Mouse (Mus musculus) neural tube, embryonic 11.5 days (tissue): ENCODE measurements around the gene Hmcn2. TPM values are rescaled to one million over a fixed set of nuclear protein-coding genes. Genes with fewer than 3 reads are reported as not detected.

Experiments
- ATAC-seq: fragments of 200-750 bp; cut with Nextera tagmentation; 2 replicates; pipeline ENCODE4 v1.8.0; 2017; ENCODE audit warnings: moderate number of reproducible peaks, mild to moderate bottlenecking, moderate TSS enrichment, moderate library complexity; ENCODE audit not compliant: insufficient read depth, low FRiP score, low TSS enrichment
- DNase-seq: peaks from one replicate; pipeline ENCODE4 v3.0.0-alpha.2; 2015; ENCODE audit warnings: low spot score
- H3K27ac ChIP-seq: fragments of 300-500 bp; sonication (generic); 2 replicates; pipeline ENCODE4 v1.5.1; 2014; ENCODE audit warnings: low read depth, mild to moderate bottlenecking, low read length
- H3K27me3 ChIP-seq: fragments of 300-500 bp; sonication (generic); 2 replicates; pipeline ENCODE4 v1.6.1; 2014; ENCODE audit warnings: mild to moderate bottlenecking, low read length, mixed read lengths; ENCODE audit not compliant: control insufficient read depth, insufficient read depth
- H3K36me3 ChIP-seq: fragments of 300-500 bp; sonication (generic); 2 replicates; pipeline ENCODE4 v1.6.1; 2014; ENCODE audit warnings: mild to moderate bottlenecking, low read length, moderate library complexity, mixed read lengths; ENCODE audit not compliant: control insufficient read depth, insufficient read depth
- H3K4me1 ChIP-seq: fragments of 300-500 bp; sonication (generic); 2 replicates; pipeline ENCODE4 v1.6.1; 2014; ENCODE audit warnings: low read length, mixed read lengths; ENCODE audit not compliant: control insufficient read depth, insufficient read depth
- H3K4me2 ChIP-seq: fragments of 300-500 bp; sonication (generic); 2 replicates; pipeline ENCODE4 v1.6.1; 2014; ENCODE audit warnings: low read depth, mild to moderate bottlenecking, moderate library complexity
- H3K4me3 ChIP-seq: fragments of 300-500 bp; sonication (generic); 2 replicates; pipeline ENCODE4 v1.5.1; 2014; ENCODE audit warnings: low read depth, low read length
- H3K9ac ChIP-seq: fragments of 300-500 bp; sonication (generic); 2 replicates; pipeline ENCODE4 v1.6.1; 2014; ENCODE audit warnings: mild to moderate bottlenecking, low read length
- H3K9me3 ChIP-seq: fragments of 300-500 bp; sonication (generic); 2 replicates; pipeline ENCODE4 v1.6.1; 2016; ENCODE audit warnings: low read length; ENCODE audit not compliant: control insufficient read depth
- WGBS: fragments of 180-500 bp; shearing (Covaris S2); extraction: QIAGEN DNeasy Blood & Tissue Kit; methylation state at CpG from one replicate; pipeline ENCODE4 v1.1.7; 2014; 5-methylcytosine and 5-hydroxymethylcytosine counted together
- polyA plus RNA-seq: library from polyadenylated mRNA; unstranded; fragments of >200 nt; fragmentation: Nextera tagmentation; extraction: Ambion mirVana; gene quantifications from 2 replicates; pipeline ENCODE4 v1.2.1, GENCODE M21; 2014

Gene Hmcn2
- polyA plus RNA-seq, 1 experiment from 2014 or later: 0.17 TPM

- Histone ChIP-seq H3K9ac (no peak overlapping the region), H3K27ac (no peak overlapping the region), H3K36me3 (no peaks in the 10 kb centered on the region), H3K27me3 (no peaks in the 10 kb centered on the region), H3K4me3 (no peak overlapping the region), H3K4me2 (no peak overlapping the region), H3K9me3 (no peaks in the 10 kb centered on the region), H3K4me1 (no peaks in the 10 kb centered on the region)
- DNase-seq: no peak
- ATAC-seq: no peak
- WGBS: 61% methylated on average over 14 of the region's 14 CpGs
Measured at GRCm38 (mm10) chr2:31437480-31438245, 123.4 kb downstream of the Hmcn2 start.

DNA sequence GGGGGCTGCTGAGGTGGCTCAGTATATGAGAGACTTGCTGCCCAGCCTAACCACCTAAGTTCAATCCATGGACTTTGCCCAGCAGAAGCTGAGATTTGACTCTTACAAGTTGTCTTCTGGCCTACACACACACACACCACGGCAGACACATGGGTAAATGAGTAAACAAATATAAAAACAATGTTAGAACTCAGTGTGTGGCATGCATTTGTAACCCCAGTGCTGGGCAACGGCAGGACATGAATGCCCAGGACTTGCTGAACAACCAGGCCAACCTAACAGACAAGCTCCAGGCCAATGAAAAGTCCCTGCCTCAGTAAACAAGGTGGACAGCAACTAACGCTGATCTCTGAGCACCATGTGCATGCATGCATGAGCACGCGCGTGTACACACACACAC lies 125.4 kb downstream of the Hmcn2 start:
- no peak for DNase-seq
- no peaks in the 10 kb centered on the region for H3K36me3 ChIP-seq
- no peak for ATAC-seq

DNA sequence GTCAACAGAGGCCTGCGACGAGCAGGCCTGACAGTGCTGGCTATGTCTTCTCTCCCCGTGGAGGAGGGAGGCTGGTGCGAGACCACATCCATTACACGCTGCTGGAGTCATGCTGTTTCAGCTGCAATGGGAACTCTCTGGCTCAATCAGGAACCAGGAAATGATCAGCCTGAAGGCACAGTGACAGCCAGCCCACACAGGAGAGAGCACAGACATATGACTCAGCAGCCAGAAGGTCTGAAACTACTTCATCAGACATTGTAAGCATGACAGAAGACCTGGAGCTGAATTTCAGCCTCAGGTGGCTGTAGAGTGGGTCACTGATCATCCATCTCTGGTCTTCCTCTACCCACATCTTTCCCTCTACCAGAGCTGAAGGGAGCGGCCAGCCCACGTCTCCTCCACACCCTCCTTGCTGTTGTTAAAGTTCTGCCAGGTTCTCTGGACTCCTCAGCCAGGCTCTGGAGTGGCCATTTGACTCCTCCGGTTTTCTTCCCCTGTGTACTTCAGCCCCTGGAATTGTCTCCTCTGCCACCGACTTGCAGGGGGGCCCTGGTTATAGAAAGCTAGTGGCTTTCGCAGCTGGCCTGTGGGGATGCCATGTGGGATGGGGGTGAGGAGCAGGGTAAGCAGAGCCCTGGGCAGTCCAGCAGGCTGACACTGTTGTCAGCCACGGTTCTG lies 128.4 kb downstream of the Hmcn2 start:
- H3K4me3 ChIP-seq: no peak overlapping the region
- no peaks in the 10 kb centered on the region for H3K27me3 ChIP-seq
- no peak overlapping the region for H3K4me2 ChIP-seq
- WGBS: 56% methylated on average over 11 of the region's 11 CpGs
- H3K36me3 ChIP-seq: no peaks in the 10 kb centered on the region
- H3K9me3 ChIP-seq: no peaks in the 10 kb centered on the region
- H3K4me1 ChIP-seq: no peaks in the 10 kb centered on the region
- ATAC-seq (no peak), DNase-seq (no peak)
- no peak overlapping the region for H3K9ac ChIP-seq
- H3K27ac ChIP-seq: no peak overlapping the region

More for the DNA sequence above, 125.4 kb downstream of the Hmcn2 start:
- Histone ChIP-seq H3K9me3 (no peaks in the 10 kb centered on the region), H3K4me3 (no peak overlapping the region), H3K4me2 (no peak overlapping the region), H3K4me1 (no peaks in the 10 kb centered on the region), H3K27ac (no peak overlapping the region), H3K27me3 (no peaks in the 10 kb centered on the region), H3K9ac (no peak overlapping the region)
- 86% methylated on average over 6 of the region's 6 CpGs for WGBS

- Histone ChIP-seq H3K9me3 (no peaks in the 10 kb centered on the region), H3K36me3 (no peaks in the 10 kb centered on the region), H3K27ac (no peak overlapping the region), H3K9ac (no peak overlapping the region), H3K4me3 (no peak overlapping the region), H3K27me3 (no peaks in the 10 kb centered on the region), H3K4me2 (no peak overlapping the region), H3K4me1 (peaks cover 13% of the 10 kb centered on the region)
- WGBS: 75% methylated on average over 4 of the region's 4 CpGs
- ATAC-seq (no peak), DNase-seq (no peak)
Measured at GRCm38 (mm10) chr2:31446036-31446435, 131.8 kb downstream of the Hmcn2 start.

DNA sequence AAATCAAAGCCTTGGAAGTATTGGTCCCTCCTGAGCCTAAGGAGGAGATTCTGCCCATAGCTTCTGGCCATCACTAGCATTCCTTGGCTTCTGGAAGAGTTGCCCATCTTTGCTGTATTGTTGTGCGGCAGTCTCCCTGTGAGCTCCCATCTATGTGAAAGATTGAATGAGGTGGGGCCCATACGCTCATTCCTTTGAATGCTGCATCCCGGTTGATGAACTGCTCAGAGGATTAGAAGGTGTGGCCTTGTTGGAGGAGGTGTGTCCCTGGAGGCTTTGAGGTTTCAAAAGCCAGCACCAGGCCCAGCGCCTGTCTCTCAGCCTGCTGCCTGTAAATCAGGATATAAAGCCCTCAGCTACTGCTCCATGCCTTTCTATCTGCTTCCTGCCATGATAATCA lies 132.2 kb downstream of the Hmcn2 start:
- 57% methylated on average over 4 of the region's 4 CpGs for WGBS
- no peaks in the 10 kb centered on the region for H3K27me3 ChIP-seq
- no peaks in the 10 kb centered on the region for H3K36me3 ChIP-seq
- no peak overlapping the region for H3K27ac ChIP-seq
- DNase-seq: no peak
- no peak overlapping the region for H3K9ac ChIP-seq
- no peaks in the 10 kb centered on the region for H3K9me3 ChIP-seq
- no peak overlapping the region for H3K4me2 ChIP-seq
- H3K4me3 ChIP-seq: no peak overlapping the region
- ATAC-seq: no peak
- peaks cover 13% of the 10 kb centered on the region for H3K4me1 ChIP-seq

DNA sequence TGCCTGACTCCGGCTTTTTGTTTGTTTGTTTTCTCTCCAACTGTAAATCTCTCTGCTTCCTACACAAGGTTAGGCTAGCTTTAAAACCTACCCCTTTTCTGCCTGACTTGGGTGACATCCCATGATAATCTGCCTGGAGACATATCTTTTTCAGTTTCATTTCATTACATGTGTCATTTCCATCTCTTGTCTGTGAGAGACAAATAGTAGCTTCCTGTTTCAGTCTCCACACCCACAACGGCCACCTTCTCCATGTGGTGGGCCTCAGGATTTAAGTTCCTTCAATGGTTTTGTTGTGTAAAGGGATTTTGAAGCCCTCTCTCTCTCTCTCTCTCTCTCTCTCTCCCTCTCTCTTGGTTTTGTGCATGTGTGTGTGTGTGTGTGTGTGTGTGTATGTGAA lies 133.3 kb downstream of the Hmcn2 start:
- H3K9me3 ChIP-seq: no peaks in the 10 kb centered on the region
- H3K27ac ChIP-seq: no peak overlapping the region
- H3K9ac ChIP-seq: no peak overlapping the region
- no peaks in the 10 kb centered on the region for H3K27me3 ChIP-seq
- DNase-seq (no peak), ATAC-seq (no peak)
- 87% methylated on average over 2 of the region's 2 CpGs for WGBS
- no peak overlapping the region for H3K4me2 ChIP-seq
- H3K4me1 ChIP-seq: peaks cover 13% of the 10 kb centered on the region
- no peaks in the 10 kb centered on the region for H3K36me3 ChIP-seq
- no peak overlapping the region for H3K4me3 ChIP-seq

DNA sequence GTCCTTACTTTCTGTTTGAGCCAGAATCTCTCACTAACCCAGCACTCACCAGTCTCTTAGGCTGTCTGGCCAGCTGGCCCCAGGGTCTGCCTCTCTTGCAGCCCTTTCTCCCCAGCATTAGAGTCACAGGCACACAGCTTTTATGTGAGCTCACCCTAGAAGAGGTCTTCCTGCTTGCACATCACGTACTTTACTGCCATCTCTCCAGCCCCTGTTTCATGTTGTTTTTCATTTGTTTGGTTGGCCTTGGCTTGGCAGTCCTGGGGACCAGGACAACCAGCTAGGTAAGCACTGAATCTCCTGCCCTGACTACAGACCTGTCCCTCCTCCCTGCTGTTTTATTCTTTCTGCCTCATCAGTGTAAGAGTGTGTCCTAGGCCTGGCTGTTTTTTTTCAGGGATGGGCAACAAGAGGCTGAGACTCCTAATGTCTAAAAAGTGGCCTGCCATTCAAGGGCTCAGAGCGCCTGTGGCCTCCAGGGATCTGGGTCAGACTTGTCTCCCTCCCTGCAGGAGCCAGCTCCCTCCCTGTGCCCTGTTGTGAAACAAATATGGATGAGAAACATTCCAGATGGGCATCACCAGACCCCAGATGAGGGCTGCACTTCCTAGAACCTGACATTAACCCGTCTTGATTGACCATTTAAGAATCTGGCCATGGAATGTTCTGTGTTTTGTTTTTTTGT lies 134.7 kb downstream of the Hmcn2 start:
- H3K4me1 ChIP-seq: peaks cover 13% of the 10 kb centered on the region
- DNase-seq (no peak), ATAC-seq (no peak)
- H3K4me2 ChIP-seq: no peak overlapping the region
- no peak overlapping the region; the same call in 1 of the 2 replicates for H3K27ac ChIP-seq
- H3K9me3 ChIP-seq: no peaks in the 10 kb centered on the region
- H3K36me3 ChIP-seq: no peaks in the 10 kb centered on the region
- 43% methylated on average over 3 of the region's 3 CpGs for WGBS
- H3K4me3 ChIP-seq: no peak overlapping the region
- H3K9ac ChIP-seq: no peak overlapping the region; the same call in 1 of the 2 replicates
- no peaks in the 10 kb centered on the region for H3K27me3 ChIP-seq

GRCm38 (mm10) chr2:31449441-31449815 lies 135.2 kb downstream of the Hmcn2 start:
- no peak overlapping the region for H3K27ac ChIP-seq
- peaks cover 13% of the 10 kb centered on the region for H3K4me1 ChIP-seq
- H3K9me3 ChIP-seq: no peaks in the 10 kb centered on the region
- no peaks in the 10 kb centered on the region for H3K36me3 ChIP-seq
- H3K9ac ChIP-seq: no peak overlapping the region
- H3K4me2 ChIP-seq: no peak overlapping the region
- 43% methylated on average over 4 of the region's 4 CpGs for WGBS
- ATAC-seq (peak; percentile 63; the same call in 1 of the 2 replicates), DNase-seq (peak; percentile 66)
- H3K4me3 ChIP-seq: no peak overlapping the region
- no peaks in the 10 kb centered on the region for H3K27me3 ChIP-seq
